Mouse (Mus musculus) gastrocnemius, adult 2 months (tissue): ENCODE measurements around the gene Rhno1. TPM values are rescaled to one million over a fixed set of nuclear protein-coding genes. Genes with fewer than 3 reads are reported as not detected.
"Not testable (repeated sequence)": the region's sequence is repeated elsewhere in the genome, so short reads cannot be mapped to it uniquely, and the experiment has no call there.

Experiments used
- DNase-seq: peaks from one replicate; pipeline ENCODE4 v3.0.0; 2022
- H3K27ac ChIP-seq: fragments of 200-600 bp; 2 replicates; pipeline ENCODE4 v1.8.1; 2022; ENCODE audit warnings: mild to moderate bottlenecking
- H3K4me3 ChIP-seq: fragments of 200-600 bp; 2 replicates; pipeline ENCODE4 v1.8.1; 2022; ENCODE audit warnings: mild to moderate bottlenecking, moderate library complexity
- CTCF ChIP-seq: fragments of 200-600 bp; IDR thresholded peaks from 2 replicates; pipeline ENCODE4 v1.8.1; 2022; ENCODE audit warnings: antibody characterized with exemption, mild to moderate bottlenecking, moderate library complexity
- intact Hi-C: fragments of 180-260 bp; cut with DNase I; formaldehyde crosslinking; loops from one replicate; pipeline ENCODE4 v1.15.1; 2025
- total RNA-seq, 2 experiments: library from RNA; stranded (reverse); gene quantifications; 2 replicates each; pipeline ENCODE4 v1.2.3; 2021

Rhno1 gene
- total RNA-seq, 2 experiments from 2014 or later, result 5.0 to 6.0 TPM

DNA sequence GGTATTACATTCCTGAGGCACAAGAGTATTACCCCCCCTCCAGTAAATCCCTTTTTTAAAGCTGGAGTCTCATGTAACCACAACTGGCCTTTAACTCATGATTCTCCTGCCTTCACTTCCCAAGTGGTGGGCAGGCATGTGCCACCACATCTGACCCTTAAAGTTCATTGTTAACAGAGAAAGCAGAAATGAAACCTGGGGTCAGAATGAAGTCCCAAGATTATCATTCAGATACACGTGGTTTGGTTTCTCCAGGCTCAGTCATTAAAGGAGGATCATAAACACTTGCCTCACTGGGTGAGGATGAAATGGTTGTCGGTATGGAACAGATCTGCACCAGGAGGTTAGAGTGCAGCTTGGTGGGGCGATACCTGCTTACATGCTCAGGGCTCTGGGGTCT is 18.5 kb upstream of the Rhno1 start:
- Histone ChIP-seq H3K4me3 (no peak overlapping the region), H3K27ac (no peak overlapping the region)
- TF ChIP-seq CTCF, result no peak
- DNase-seq, result no peak
- intact Hi-C loops, result loop anchor here (2.0 kb wide), 1 partner anchor 30 kb away; no protein-coding TSS in a partner anchor

DNA sequence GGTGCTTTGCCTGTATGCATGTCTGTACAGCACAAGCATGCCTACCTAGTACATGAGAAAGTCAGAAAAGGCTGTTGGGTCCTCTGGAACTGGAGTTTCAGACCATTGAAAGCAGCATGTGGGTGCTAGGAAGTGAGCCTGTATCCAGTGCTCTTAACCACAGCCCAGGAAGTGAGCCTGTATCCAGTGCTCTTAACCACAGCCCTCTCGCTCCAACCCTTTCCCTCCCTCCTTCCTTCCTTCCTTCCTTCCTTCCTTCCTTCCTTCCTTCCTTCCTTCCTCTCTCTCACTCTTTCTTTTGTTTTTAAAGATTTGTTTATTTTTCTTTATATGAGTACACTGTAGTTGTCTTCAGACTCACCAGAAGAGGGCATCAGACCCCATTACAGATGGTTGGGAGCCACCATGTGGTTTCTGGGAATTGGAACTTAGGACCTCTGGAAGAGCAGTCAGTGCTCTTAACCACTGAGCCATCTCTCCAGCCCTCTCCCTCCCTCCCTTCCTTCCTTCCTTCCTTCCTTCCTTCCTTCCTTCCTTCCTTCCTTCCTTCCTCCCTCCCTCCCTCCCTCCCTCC is 18.0 kb upstream of the Rhno1 start:
- not testable (repeated sequence) for H3K27ac ChIP-seq, H3K4me3 ChIP-seq, DNase-seq
- intact Hi-C loops, result loop anchor here (2.0 kb wide), 1 partner anchor 30 kb away; no protein-coding TSS in a partner anchor
- TF ChIP-seq CTCF, result peak; percentile 41

DNA sequence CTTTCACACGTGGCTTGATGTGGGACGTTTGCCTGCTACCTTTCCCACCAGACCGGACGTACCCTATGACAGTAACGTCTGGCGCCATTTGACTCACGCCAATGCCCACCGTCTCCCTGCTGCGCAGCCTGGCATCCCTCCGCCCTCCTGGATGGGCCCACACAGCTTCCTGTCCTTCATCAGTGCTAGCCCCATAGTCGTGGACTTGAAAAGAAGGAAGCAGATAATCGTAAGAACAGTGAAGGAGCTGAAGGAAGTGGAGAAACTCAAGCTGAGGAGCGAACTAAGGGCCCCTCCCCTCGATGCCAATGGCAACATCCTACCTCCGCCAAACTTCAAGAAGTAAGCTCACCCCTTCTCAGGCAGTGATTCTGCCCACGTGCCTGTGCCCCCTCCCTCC is 16.9 kb upstream of the Rhno1 start:
- Histone ChIP-seq H3K4me3 (no peak overlapping the region), H3K27ac (no peak overlapping the region)
- TF ChIP-seq CTCF, result no peak
- no peak for DNase-seq
- intact Hi-C loops, result loop anchor here (2.0 kb wide), 1 partner anchor 31 kb away; no protein-coding TSS in a partner anchor

DNA sequence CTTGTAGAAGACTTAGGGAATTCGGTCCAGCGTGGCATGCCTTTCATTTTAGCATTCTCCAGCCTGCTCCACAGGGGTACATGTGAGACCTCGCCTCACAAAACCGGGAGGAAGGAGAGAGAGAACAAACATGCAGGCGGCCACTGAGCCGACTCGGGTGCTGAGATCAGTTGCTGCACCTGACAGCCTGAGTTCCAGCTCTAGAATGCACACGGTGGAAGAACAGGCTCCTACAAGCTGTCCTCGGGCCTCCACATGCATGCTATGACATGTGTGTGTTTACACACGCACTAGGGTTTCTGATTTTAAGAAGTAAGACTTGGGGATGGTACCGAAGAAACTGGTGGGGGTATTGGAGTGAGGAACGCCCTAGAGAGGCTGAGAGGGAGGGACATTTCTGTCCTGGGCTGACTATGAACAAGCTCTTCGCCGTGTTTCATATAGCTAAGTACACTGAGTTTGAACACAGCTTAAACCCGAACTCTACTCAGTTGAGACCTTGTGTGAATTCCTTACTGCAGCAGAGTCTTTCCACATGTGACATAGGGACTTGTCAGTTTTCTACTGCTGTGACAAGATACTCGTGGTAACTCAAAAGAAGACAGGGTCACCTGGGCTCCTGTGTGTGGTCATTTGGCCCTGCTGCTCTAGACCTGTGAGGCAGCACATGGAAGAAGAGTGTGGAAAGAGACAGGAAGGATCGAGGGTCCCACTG is 13.8 kb upstream of the Rhno1 start:
- no peak overlapping the region for H3K27ac ChIP-seq
- intact Hi-C loops, result no loop called here
- H3K4me3 ChIP-seq, result no peak overlapping the region
- no peak for DNase-seq
- no peak for TF ChIP-seq CTCF

DNA sequence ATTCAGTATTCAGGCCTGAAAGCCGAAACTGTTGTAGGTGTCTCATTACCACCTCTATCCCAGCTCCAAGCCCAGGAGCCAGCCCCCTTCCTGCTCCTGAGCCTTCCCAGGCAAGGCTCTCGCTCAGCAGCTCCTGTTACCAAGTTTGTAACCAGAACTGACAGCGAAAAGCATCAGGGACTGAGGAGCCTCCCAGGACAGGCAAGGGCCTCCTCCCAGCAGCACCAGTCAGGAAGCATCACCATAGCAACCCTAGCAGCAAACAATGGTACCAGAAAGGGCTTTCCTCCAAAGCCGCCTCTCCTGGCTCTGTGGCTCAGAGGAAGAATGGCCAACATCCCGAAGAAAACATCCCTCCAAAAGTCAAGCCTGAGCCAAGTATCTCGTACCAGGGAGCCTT is 12.5 kb upstream of the Rhno1 start, which contains the start of the genes Tex52 and Gm44596:
Gene Tex52, plus strand, starts transcription at position 265 of the 400 bp plus-strand sequence.
Gene Gm44596, plus strand, starts transcription at position 312 of the 400 bp plus-strand sequence.
- Histone ChIP-seq H3K27ac (peak within 1 kb of the TSS; percentile 44), H3K4me3 (no peak within 1 kb of the TSS)
- DNase-seq, result peak; percentile 59
- no peak for TF ChIP-seq CTCF
- intact Hi-C loops, result no loop called here

DNA sequence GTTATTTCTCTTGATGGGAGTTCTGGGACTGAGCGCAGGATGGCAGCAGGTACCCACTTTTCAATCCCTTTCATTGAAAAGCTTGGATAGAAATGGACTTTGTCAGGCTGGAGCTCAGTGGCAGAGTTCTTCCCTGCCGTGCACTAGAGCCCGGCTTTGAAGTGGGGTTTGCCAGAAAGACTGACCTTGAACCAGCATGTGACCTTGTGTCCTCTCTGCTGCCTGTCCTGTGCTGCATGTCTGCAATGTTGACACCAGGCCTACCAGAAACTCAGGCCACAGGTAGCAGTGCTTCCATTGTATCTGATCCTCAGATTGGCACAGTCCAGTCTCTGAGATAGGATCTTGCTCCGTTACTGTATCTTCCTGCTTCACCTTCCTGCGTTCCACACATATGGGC is 7.3 kb upstream of the Rhno1 start:
- Histone ChIP-seq H3K27ac (no peak overlapping the region), H3K4me3 (no peak overlapping the region)
- no peak for DNase-seq
- no peak for TF ChIP-seq CTCF
- intact Hi-C loops, result no loop called here

DNA sequence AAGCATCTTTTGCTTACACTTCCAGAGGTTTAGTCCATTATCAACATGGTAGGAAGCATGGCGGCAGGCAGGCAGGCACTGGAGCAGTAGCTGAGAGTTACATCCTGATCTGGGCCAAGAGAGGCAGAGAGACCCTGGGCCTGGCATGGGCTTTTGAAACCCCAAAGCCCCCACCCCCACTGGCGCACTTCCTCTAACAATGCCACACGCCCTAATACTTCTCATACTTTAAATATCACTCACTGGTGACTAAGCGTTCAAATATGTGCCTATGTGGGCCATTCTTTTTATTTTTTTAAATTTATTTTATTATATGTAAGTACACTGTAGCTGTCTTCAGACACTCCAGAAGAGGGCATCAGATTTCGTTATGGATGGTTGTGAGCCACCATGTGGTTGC is 3.8 kb upstream of the Rhno1 start:
- H3K4me3 ChIP-seq, result no peak overlapping the region
- no peak overlapping the region for H3K27ac ChIP-seq
- intact Hi-C loops, result no loop called here
- TF ChIP-seq CTCF, result no peak
- DNase-seq, result no peak

DNA sequence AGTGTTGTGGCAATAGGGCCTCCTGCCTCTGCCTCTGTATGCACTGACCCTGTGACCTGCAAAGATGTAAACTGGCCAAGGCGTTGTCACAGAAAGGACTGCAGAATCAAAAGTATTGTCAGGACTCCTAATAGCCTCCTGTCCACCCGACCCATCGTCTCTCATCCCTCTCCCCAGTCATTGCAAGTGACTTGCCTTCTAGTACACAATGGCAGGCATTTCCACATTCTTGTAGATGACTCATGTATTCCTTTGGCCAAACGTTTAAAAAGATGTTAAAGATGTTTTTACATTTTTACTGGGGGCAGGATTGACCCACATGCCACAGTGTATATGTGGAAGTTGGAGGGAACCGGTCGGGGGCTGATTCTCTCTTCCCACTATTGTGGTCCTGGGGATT is 2.0 kb upstream of the Rhno1 start:
- TF ChIP-seq CTCF, result no peak
- Histone ChIP-seq H3K27ac (no peak overlapping the region), H3K4me3 (no peak overlapping the region)
- intact Hi-C loops, result no loop called here
- DNase-seq, result no peak

DNA sequence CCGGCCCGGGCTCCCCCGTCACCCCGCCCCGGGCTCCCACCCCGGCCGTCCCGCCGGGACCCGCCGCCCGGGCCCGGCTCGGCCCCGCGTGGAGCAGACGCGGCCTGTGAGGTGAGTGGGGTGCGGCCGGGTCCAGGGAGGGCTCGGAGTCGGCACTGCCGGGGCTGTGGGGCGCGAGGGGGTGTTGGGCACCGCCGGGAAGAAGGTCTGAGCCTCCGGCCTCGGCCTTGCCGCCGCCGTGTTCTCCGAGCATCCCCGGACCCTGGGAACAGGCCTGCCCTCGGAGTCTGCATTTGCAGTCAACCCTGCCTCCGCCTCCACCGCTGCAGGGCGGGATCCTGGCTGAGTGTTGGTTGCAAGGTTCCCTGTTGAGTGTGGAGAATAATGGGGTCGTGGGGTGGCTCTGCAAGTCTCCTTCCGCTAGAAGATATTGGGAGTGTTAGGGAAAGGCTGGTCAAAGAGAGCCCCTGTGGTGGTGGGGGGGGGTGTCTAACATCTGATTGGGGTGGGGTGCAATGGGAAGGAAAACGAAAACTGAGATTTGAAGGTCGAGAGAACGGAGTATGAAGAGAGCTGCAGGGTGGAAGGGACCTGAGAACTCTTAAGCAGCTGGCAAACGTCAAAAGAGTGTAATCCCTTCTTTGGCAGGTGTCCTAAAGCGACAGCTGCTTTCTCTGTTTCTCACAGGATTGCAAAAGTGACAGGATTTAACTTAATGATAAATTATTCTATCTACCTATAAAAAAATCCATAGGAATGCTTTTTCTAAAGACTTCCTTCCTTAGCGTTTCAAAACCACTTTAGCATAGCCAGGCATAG is 505 bp upstream of the Rhno1 start:
- no peak for TF ChIP-seq CTCF
- Histone ChIP-seq H3K27ac (peak overlapping the region; percentile 92), H3K4me3 (peak overlapping the region; percentile 95)
- no peak for DNase-seq
- intact Hi-C loops, result no loop called here

DNA sequence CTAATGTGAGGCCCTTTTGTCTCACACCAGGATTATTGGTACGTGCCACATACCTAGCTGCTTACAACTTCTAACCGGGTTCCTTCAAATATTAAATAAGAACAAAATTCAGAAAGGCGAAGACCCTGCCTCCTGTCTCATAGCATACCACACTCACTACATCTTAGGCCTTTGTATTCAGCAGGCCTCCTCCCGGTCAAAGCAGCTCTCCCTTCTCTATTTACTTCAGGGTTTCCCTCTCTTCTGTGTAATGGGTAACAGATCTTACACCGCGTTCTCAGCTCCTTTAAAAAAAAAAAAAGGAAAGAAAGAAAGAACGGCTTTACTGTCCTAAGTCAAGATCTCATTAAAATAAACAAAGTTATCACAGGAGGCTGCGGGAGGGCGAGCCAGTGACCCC is 810 bp downstream of the Rhno1 start:
- intact Hi-C loops, result no loop called here
- Histone ChIP-seq H3K4me3 (peak overlapping the region; percentile 95), H3K27ac (peak overlapping the region; percentile 92)
- no peak for DNase-seq
- no peak for TF ChIP-seq CTCF

DNA sequence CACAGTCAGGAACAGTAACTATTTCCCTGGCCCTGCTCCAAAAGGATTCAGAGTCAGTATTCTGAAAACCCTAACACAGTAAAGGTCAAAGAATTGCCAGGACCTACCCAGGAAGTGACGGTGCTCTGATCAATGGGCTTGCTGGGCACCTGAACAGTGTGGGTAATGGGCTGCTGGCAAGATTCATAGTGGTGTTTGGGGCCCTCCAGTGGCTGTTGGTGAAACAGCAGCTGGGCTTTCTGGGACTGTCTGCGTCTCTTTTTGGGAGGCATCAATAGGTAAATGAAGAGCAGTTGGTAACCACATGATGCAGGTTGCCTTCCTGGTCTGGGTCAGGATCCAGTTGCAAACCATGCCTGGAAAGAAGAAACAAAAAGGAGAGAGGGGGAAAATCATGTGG is 3.7 kb downstream of the Rhno1 start:
- H3K4me3 ChIP-seq, result no peak overlapping the region
- H3K27ac ChIP-seq, result no peak overlapping the region
- peak; percentile 66 for DNase-seq
- intact Hi-C loops, result loop anchor here (1.0 to 2.0 kb wide), 2 partner anchors 41 to 124 kb away; no protein-coding TSS in a partner anchor
- peak; percentile 96 for TF ChIP-seq CTCF

DNA sequence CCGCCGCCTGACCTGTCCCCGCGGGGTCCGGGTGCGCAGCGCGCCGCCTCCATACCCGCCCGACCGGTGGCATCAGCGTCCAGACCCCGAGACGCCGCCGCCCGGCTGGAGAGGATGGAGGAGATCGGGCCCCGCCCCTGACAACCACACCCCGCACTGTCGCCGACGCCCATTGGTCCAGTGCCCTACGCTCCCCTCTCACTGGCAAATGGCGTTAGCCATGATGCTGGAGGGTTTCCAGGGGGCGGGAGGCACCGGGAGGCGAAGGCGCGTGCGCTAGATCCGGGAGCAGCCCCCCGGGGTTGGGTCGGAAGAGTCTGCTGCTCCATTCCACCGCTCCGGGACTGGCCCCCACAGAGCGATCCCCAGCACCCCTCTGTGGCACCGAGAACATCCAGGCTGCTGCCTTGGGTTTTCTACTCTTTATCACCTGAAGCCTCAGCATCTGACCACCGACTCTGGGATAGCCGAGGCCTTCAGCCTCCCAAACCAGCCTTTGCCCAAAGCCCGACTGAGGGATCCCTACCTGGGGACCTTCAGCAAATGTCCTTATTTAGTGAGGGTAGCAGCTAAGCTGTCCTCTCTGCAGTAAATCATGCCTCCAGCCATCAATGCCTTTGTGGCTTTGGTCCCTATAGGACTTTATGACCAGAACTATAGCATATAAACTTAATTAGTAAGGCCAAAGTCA is 6.8 kb downstream of the Rhno1 start, which contains the start of gene Tulp3:
Gene Tulp3, minus strand, starts transcription at position 126 of the 691 bp plus-strand sequence.
- intact Hi-C loops, result no loop called here
- Histone ChIP-seq H3K4me3 (peak within 1 kb of the TSS; percentile 95), H3K27ac (peak within 1 kb of the TSS; percentile 89)
- DNase-seq, result peak; percentile 99
- no peak for TF ChIP-seq CTCF
